Mouse (Mus musculus): ENCODE measurements around the gene Tac4. TPM values are rescaled to one million over a fixed set of nuclear protein-coding genes. Genes with fewer than 3 reads are reported as not detected.

Tac4 gene
- total and polyA plus RNA-seq, 3 experiments, result 0.07 to 0.39 TPM; not detected in 1

GRCm38 (mm10) chr11:95252104-95252503 lies 9.2 kb upstream of the Tac4 start:
- Histone ChIP-seq H3K36me3 (ENCODE audit: control insufficient read depth in 1 of 2, insufficient read depth in 2 of 2, low read length in 2 of 2) (no peaks in the 10 kb centered on the region), H3K79me2 (ENCODE audit: control insufficient read depth, insufficient read depth, low read length, poor library complexity) (no peaks in the 10 kb centered on the region), H3K27ac (ENCODE audit: control insufficient read depth, low read depth, low read length) (no peak overlapping the region), H3K9ac (ENCODE audit: control insufficient read depth, low read depth, low read length, poor library complexity, severe bottlenecking) (no peak overlapping the region), H3K9me3 (replicated peaks; ENCODE audit: insufficient read depth, low read length) (no peaks in the 10 kb centered on the region), H3K4me1 (ENCODE audit: control insufficient read depth in 1 of 2, insufficient read depth in 2 of 2, low read length in 2 of 2) (no peaks in the 10 kb centered on the region), H3K4me3 (ENCODE audit: control insufficient read depth in 1 of 2, insufficient read depth in 1 of 2, low read depth in 2 of 2, low read length in 2 of 2) (no peak overlapping the region), H3K27me3 (ENCODE audit: control insufficient read depth in 1 of 2, insufficient read depth in 2 of 2, low read length in 2 of 2) (peaks cover 0 to 2% of the 10 kb centered on the region in 2 experiments; a peak in 3 of 4 replicates)
- DNase-seq (ENCODE audit: low read depth, low spot score), result no peak
- TF ChIP-seq POLR2AphosphoS5 (IDR thresholded peaks at IDR 0.05; ENCODE audit: borderline replicate concordance, low read depth, low read length), result no peak
- TF ChIP-seq RAD21 (IDR thresholded peaks at IDR 0.05; ENCODE audit: low read depth, low read length), result no peak
- TF ChIP-seq CHD2 (IDR thresholded peaks at IDR 0.05; ENCODE audit: low read length), result no peak
- no peak for TF ChIP-seq ELF1 (IDR thresholded peaks at IDR 0.05; ENCODE audit: low read depth, low read length)
- no peak for TF ChIP-seq CHD1 (IDR thresholded peaks at IDR 0.05; ENCODE audit: low read depth, low read length)
- TF ChIP-seq ZNF384 (IDR thresholded peaks at IDR 0.05; ENCODE audit: low read depth, low read length), result no peak
- no peak for TF ChIP-seq GATA1 (IDR thresholded peaks at IDR 0.05; ENCODE audit: low read depth, low read length)

GRCm38 (mm10) chr11:95254165-95254564 lies 7.2 kb upstream of the Tac4 start:
- no peak overlapping the region for H3K9ac ChIP-seq (ENCODE audit: control insufficient read depth, low read depth, low read length, poor library complexity, severe bottlenecking)
- peaks cover 0 to 2% of the 10 kb centered on the region in 2 experiments; a peak in 3 of 4 replicates for H3K27me3 ChIP-seq (ENCODE audit: control insufficient read depth in 1 of 2, insufficient read depth in 2 of 2, low read length in 2 of 2)
- DNase-seq (ENCODE audit: low read depth, low spot score), result no peak
- H3K79me2 ChIP-seq (ENCODE audit: control insufficient read depth, insufficient read depth, low read length, poor library complexity), result peaks cover 3% of the 10 kb centered on the region; the same call in 1 of the 2 replicates
- H3K36me3 ChIP-seq (ENCODE audit: control insufficient read depth in 1 of 2, insufficient read depth in 2 of 2, low read length in 2 of 2), result peaks cover 0 to 6% of the 10 kb centered on the region in 2 experiments; a peak in 2 of 4 replicates
- H3K4me1 ChIP-seq (ENCODE audit: control insufficient read depth in 1 of 2, insufficient read depth in 2 of 2, low read length in 2 of 2), result no peaks in the 10 kb centered on the region
- no peak overlapping the region for H3K27ac ChIP-seq (ENCODE audit: control insufficient read depth, low read depth, low read length)
- no peak for TF ChIP-seq USF2 (IDR thresholded peaks at IDR 0.05; ENCODE audit: borderline replicate concordance in 1 of 2, insufficient read depth in 1 of 2, low read depth in 1 of 2, low read length in 2 of 2)
- no peaks in the 10 kb centered on the region for H3K9me3 ChIP-seq (replicated peaks; ENCODE audit: insufficient read depth, low read length)
- no peak overlapping the region for H3K4me3 ChIP-seq (ENCODE audit: control insufficient read depth in 1 of 2, insufficient read depth in 1 of 2, low read depth in 2 of 2, low read length in 2 of 2)

GRCm38 (mm10) chr11:95255747-95256146 lies 5.6 kb upstream of the Tac4 start:
- H3K79me2 ChIP-seq (ENCODE audit: control insufficient read depth, insufficient read depth, low read length, poor library complexity), result peaks cover 3% of the 10 kb centered on the region; the same call in 1 of the 2 replicates
- TF ChIP-seq RAD21 (IDR thresholded peaks at IDR 0.05; ENCODE audit: low read depth, low read length) (no peak), UBTF (IDR thresholded peaks at IDR 0.05; ENCODE audit: borderline replicate concordance, insufficient read depth, low read depth, low read length) (no peak), NELFE (IDR thresholded peaks at IDR 0.05; ENCODE audit: low read depth, low read length) (no peak), CHD2 (IDR thresholded peaks at IDR 0.05; ENCODE audit: low read length) (no peak), GATA1 (IDR thresholded peaks at IDR 0.05; ENCODE audit: low read depth, low read length) (no peak), ZMIZ1 (IDR thresholded peaks at IDR 0.05; ENCODE audit: low read depth, low read length) (no peak), TAL1 (IDR thresholded peaks at IDR 0.05; ENCODE audit: low read length) (no peak), ZC3H11A (IDR thresholded peaks at IDR 0.05; ENCODE audit: low read depth, low read length) (no peak), TCF12 (IDR thresholded peaks at IDR 0.05; ENCODE audit: low read depth, low read length) (no peak), MAZ (IDR thresholded peaks at IDR 0.05; ENCODE audit: low read depth, low read length) (no peak), MAX (IDR thresholded peaks at IDR 0.05; ENCODE audit: low read length) (no peak), MAFK (IDR thresholded peaks at IDR 0.05; ENCODE audit: borderline replicate concordance, low read depth, low read length) (no peak), ZKSCAN1 (IDR thresholded peaks at IDR 0.05; ENCODE audit: low read depth, low read length) (no peak), POLR2A (IDR thresholded peaks at IDR 0.05; ENCODE audit: control insufficient read depth in 1 of 2, insufficient read depth in 1 of 2, low read depth in 1 of 2, low read length in 2 of 2, poor library complexity in 1 of 2) (no peak)
- H3K4me3 ChIP-seq (ENCODE audit: control insufficient read depth in 1 of 2, insufficient read depth in 1 of 2, low read depth in 2 of 2, low read length in 2 of 2), result no peak overlapping the region
- DNase-seq (ENCODE audit: low read depth, low spot score), result no peak
- H3K27me3 ChIP-seq (ENCODE audit: control insufficient read depth in 1 of 2, insufficient read depth in 2 of 2, low read length in 2 of 2), result peaks cover 0 to 2% of the 10 kb centered on the region in 2 experiments; a peak in 3 of 4 replicates
- no peaks in the 10 kb centered on the region for H3K9me3 ChIP-seq (replicated peaks; ENCODE audit: insufficient read depth, low read length)
- no peak overlapping the region for H3K27ac ChIP-seq (ENCODE audit: control insufficient read depth, low read depth, low read length)
- H3K4me1 ChIP-seq (ENCODE audit: control insufficient read depth in 1 of 2, insufficient read depth in 2 of 2, low read length in 2 of 2), result peaks cover 4 to 12% of the 10 kb centered on the region in 2 experiments
- peaks cover 0 to 13% of the 10 kb centered on the region in 2 experiments; a peak in 2 of 4 replicates for H3K36me3 ChIP-seq (ENCODE audit: control insufficient read depth in 1 of 2, insufficient read depth in 2 of 2, low read length in 2 of 2)
- no peak overlapping the region for H3K9ac ChIP-seq (ENCODE audit: control insufficient read depth, low read depth, low read length, poor library complexity, severe bottlenecking)

Measured in MEL (cell line).